Mouse (Mus musculus) left cerebral cortex, postnatal 25 days (tissue): ENCODE measurements around the gene Zmynd12. TPM values are rescaled to one million over a fixed set of nuclear protein-coding genes. Genes with fewer than 3 reads are reported as not detected.

Source experiments
- DNase-seq, 2 experiments: peaks; one replicate each; pipeline ENCODE4 v3.0.0; 2022; ENCODE audit warnings: low spot score in 2 of 2, mixed read lengths in 1 of 2
- intact Hi-C: fragments of 180-260 bp; cut with DNase I; formaldehyde crosslinking; loops from one replicate; pipeline ENCODE4 v1.15.1; 2025
- total RNA-seq, 2 experiments: library from RNA; stranded (reverse); gene quantifications; 2 replicates each; pipeline ENCODE4 v1.2.3; 2021

Gene Zmynd12
- total RNA-seq, 2 experiments from 2014 or later, result 0.25 TPM; not detected in 1

GRCm38 (mm10) chr4:119442539-119442938, 19.9 kb downstream of the Zmynd12 start:
- intact Hi-C loops, result no loop called here
- no peak for DNase-seq

GRCm38 (mm10) chr4:119447261-119447660, 24.6 kb downstream of the Zmynd12 start:
- no peak for DNase-seq
- intact Hi-C loops, result no loop called here

- no peak for DNase-seq
- intact Hi-C loops, result no loop called here
These were observed 25.2 kb downstream of the Zmynd12 start for GRCm38 (mm10) chr4:119447786-119448185.

- intact Hi-C loops, result no loop called here
- no peak for DNase-seq
These were observed 27.8 kb downstream of the Zmynd12 start for GRCm38 (mm10) chr4:119450436-119450835.

GRCm38 (mm10) chr4:119453128-119453527, 30.5 kb downstream of the Zmynd12 start:
- no peak for DNase-seq
- intact Hi-C loops, result no loop called here

- DNase-seq, result no peak
- intact Hi-C loops, result no loop called here
These were observed 30.9 kb downstream of the Zmynd12 start for GRCm38 (mm10) chr4:119453533-119453932.

GRCm38 (mm10) chr4:119460296-119460695, 37.7 kb downstream of the Zmynd12 start:
- DNase-seq, result peak in 1 of 2 experiments; percentile 44
- intact Hi-C loops, result loop anchor here (5.0 to 10.0 kb wide), 2 partner anchors 38 to 215 kb away; partner anchors contain the start of genes Ppcs and Zmynd12

GRCm38 (mm10) chr4:119460728-119461141, 38.1 kb downstream of the Zmynd12 start:
- intact Hi-C loops, result loop anchor here (5.0 to 10.0 kb wide), 2 partner anchors 38 to 216 kb away; partner anchors contain the start of genes Ppcs and Zmynd12
- peak; percentile 81 to 96 for DNase-seq

- no peak for DNase-seq
- intact Hi-C loops, result loop anchor here (5.0 to 10.0 kb wide), 2 partner anchors 40 to 218 kb away; partner anchors contain the start of genes Ppcs and Zmynd12
These were observed 39.8 kb downstream of the Zmynd12 start for GRCm38 (mm10) chr4:119462457-119462856.

- intact Hi-C loops, result loop anchor here (5.0 to 10.0 kb wide), 2 partner anchors 41 to 218 kb away; partner anchors contain the start of genes Ppcs and Zmynd12
These were observed 40.5 kb downstream of the Zmynd12 start for GRCm38 (mm10) chr4:119462858-119463755.

GRCm38 (mm10) chr4:119463756-119464419, 41.3 kb downstream of the Zmynd12 start:
- intact Hi-C loops, result loop anchor here (5.0 to 10.0 kb wide), 2 partner anchors 42 to 219 kb away; partner anchors contain the start of genes Ppcs and Zmynd12
- no peak for DNase-seq

More at GRCm38 (mm10) chr4:119462858-119463755, 40.5 kb downstream of the Zmynd12 start:
- peak in 1 of 2 experiments; percentile 16 for DNase-seq

GRCm38 (mm10) chr4:119465841-119466240, 43.2 kb downstream of the Zmynd12 start:
- intact Hi-C loops, result loop anchor here (10.0 kb wide), 1 partner anchor 221 kb away; no protein-coding TSS in a partner anchor
- DNase-seq, result no peak

- no peak for DNase-seq
- intact Hi-C loops, result loop anchor here (10.0 kb wide), 1 partner anchor 223 kb away; no protein-coding TSS in a partner anchor
These were observed 45.2 kb downstream of the Zmynd12 start for GRCm38 (mm10) chr4:119467720-119468380.

GRCm38 (mm10) chr4:119472545-119472944, 49.9 kb downstream of the Zmynd12 start:
- intact Hi-C loops, result no loop called here
- no peak for DNase-seq

GRCm38 (mm10) chr4:119473150-119473549, 50.5 kb downstream of the Zmynd12 start:
- intact Hi-C loops, result no loop called here

GRCm38 (mm10) chr4:119483051-119483450, 60.4 kb downstream of the Zmynd12 start:
- intact Hi-C loops, result no loop called here
- DNase-seq, result no peak

More at GRCm38 (mm10) chr4:119473150-119473549, 50.5 kb downstream of the Zmynd12 start:
- no peak for DNase-seq

GRCm38 (mm10) chr4:119484882-119485281, 62.3 kb downstream of the Zmynd12 start:
- DNase-seq, result no peak
- intact Hi-C loops, result no loop called here

GRCm38 (mm10) chr4:119489666-119490065, 67.1 kb downstream of the Zmynd12 start:
- intact Hi-C loops, result loop anchor here (5.0 kb wide), 1 partner anchor 57 kb away; no protein-coding TSS in a partner anchor
- DNase-seq, result no peak

- intact Hi-C loops, result loop anchor here (5.0 kb wide), 1 partner anchor 59 kb away; no protein-coding TSS in a partner anchor
- peak in 1 of 2 experiments; percentile 18 for DNase-seq
These were observed 68.2 kb downstream of the Zmynd12 start for GRCm38 (mm10) chr4:119490806-119491205.
